Mouse (Mus musculus) spleen, postnatal 36 days (tissue): ENCODE measurements around the gene Ibtk.
"Not testable (repeated sequence)": the region's sequence is repeated elsewhere in the genome, so short reads cannot be mapped to it uniquely, and the experiment has no call there.

Experiments used
- DNase-seq, 2 experiments: peaks; one replicate each; pipeline ENCODE4 v3.0.0; 2022; ENCODE audit warnings: low spot score in 2 of 2, mixed read lengths in 1 of 2

Gene Ibtk

DNA sequence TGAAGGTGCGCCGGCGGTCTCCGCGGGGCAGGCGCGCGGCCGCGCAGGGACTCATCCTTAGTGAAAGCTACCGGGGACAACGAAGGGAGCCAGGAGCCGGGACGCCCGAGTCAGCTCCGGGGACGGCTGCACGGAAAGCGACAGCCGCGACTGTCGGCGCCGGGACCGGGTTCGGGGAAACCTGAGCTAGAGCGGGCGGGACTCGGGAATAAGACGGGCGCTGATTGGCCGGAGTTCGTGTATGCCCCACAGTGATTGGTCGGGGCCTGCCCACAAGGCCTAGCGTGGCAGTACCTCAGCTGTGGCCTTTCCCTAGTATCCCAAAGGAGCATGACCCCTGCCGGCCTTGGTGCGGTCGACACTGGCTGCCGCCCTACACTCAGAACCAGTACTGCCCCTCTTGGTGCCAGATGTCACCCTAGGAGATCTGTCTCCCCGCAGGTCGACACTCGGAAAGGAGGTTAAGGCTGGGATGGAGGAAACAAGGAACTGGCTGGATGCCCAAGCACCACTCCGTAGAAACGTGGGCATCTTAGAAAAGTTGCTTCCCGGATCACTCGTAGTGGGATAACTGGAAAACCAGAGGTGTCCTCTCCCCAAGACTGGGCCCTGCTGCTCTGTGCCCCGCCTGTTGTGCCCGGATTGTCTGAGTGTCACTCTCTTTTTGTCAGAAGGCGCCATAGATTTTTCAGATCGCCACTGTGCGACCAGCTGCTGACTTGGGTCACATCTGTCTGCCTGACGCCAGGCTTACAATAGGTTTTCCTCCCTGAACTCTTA lies at the start of gene Ibtk:
Gene Ibtk, minus strand, starts transcription at position 193 of the 780 bp plus-strand sequence.
- DNase-seq, result peak; percentile 93

GRCm38 (mm10) chr9:85791521-85791920 lies 42.4 kb upstream of the Ibtk start:
- DNase-seq, result not testable (repeated sequence)

- no peak for DNase-seq
These were observed 31.1 kb upstream of the Ibtk start for GRCm38 (mm10) chr9:85780249-85780648.

DNA sequence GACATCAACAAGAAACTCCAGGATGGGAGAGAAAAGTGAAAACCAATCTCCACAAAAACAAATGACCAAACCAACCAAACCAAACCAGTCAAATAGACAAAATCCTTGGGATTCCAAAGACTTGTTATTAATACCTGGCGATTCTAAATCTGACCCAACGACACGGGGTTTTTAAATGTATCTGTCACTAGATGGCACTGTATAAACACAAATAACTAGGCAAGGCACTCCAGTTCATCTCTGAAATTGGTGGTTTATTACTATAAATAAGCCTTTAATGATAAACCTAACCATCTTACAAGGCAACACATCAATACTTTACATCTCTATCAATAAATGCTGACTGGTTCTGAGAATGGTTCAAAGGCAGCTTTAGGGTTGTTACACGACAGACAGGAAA lies 30.3 kb upstream of the Ibtk start:
- peak in 1 of 2 experiments; percentile 6 for DNase-seq

- DNase-seq, result no peak
These were observed 28.4 kb upstream of the Ibtk start for GRCm38 (mm10) chr9:85777544-85777943.

GRCm38 (mm10) chr9:85772280-85772679 lies 23.1 kb upstream of the Ibtk start:
- DNase-seq, result no peak

DNA sequence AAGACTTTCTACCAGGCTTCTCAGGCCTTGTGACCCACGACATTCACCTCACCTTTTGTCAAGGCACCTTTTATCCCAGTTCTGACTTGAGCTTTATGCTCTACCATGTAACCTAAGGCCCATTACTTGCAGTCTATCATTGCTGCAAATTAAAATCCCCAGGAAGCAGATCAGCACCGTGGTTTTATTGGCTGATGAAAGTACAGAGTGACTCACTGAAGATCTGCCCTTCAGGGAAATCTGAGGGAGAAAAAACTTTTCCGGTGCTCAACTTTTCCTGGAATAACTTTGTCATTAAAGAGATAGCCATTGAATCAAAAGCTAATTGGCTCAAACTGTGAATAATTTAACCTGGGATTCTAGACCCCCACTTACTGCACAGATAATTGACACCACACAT lies 22.3 kb upstream of the Ibtk start:
- DNase-seq, result no peak

- no peak for DNase-seq
These were observed 21.2 kb upstream of the Ibtk start for GRCm38 (mm10) chr9:85770369-85770768.

DNA sequence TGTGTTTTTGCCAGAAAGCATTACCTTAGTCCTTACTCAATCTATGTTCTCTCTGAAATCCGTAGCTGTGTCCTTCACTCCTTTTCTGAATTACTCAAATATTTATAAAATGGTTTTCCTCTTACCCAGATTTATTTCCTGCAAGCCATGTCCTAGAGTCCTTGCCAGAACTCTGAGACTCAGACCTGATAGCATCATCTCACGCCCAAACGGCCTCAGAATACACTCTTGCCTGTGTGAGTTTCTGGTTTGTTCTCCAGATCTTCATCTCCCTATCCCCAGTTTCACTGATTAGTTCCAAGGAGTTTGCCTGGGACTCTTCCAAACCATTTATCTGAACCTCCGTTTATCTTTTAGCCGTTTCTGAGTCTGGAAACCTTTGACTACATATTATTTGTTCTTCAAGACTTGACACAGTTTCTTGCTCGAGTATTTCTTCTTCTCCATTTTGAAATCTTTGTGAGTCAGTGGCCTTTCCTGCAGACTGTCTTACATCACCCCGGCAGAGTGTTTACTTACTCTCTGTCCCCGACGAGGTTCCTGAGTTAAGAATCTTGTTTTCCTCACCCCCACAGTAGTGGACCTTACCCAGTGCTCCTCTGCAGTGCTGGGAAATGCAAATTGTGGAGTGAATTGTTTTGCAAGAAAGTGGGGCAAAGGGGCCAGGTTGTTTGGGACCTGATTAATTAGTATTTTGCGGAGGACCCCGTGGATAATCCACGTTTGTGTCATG lies 20.1 kb upstream of the Ibtk start:
- no peak for DNase-seq

GRCm38 (mm10) chr9:85767255-85767654 lies 18.1 kb upstream of the Ibtk start:
- DNase-seq, result no peak

GRCm38 (mm10) chr9:85762476-85762875 lies 13.3 kb upstream of the Ibtk start:
- peak; percentile 17 to 49 for DNase-seq

GRCm38 (mm10) chr9:85750797-85751196 lies 1.7 kb upstream of the Ibtk start:
- DNase-seq, result no peak

- peak; percentile 22 to 56 for DNase-seq
These were observed 882 bp upstream of the Ibtk start for GRCm38 (mm10) chr9:85749922-85750509.

GRCm38 (mm10) chr9:85748204-85749141 lies 661 bp downstream of the Ibtk start:
- peak; percentile 70 to 77 for DNase-seq

DNA sequence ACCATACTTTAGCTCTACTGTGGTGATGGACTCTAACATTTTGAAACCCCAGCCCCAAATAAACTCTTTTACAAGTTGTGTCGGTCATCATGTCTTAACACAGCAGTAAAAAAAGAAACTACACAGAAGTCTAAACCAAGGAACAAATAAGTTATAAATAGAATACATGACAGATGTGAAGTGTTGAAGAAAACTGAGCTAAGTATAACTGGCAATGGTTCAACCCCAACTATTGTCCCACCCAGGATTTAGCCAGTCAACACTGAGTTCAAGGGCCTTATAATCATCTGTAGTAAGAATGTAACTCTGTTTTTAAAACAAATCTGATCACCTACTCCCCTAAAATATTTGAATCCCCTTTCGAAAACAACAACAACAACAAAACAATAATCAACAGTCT lies 3.6 kb downstream of the Ibtk start:
- DNase-seq, result no peak

- DNase-seq, result no peak
These were observed 5.8 kb downstream of the Ibtk start for GRCm38 (mm10) chr9:85743358-85743757.

DNA sequence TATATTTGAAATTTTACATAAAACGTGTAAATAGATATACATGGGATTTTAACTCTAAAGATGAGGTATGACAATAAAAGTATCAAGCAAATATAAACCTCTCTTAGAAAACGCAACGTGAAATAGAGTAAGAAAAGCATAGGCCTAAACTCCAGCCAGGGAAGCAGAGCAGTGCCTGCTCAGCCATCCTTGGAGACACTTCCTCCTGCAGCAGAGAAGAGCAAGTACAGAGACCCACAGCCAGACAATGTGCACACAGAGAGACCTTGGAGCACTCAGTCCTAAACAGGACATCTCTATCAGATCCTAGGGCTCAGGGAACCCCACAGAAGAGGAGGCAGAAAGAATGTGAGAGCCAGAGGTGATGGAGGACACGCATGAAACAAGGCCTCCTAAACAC lies 7.0 kb downstream of the Ibtk start:
- no peak for DNase-seq

DNA sequence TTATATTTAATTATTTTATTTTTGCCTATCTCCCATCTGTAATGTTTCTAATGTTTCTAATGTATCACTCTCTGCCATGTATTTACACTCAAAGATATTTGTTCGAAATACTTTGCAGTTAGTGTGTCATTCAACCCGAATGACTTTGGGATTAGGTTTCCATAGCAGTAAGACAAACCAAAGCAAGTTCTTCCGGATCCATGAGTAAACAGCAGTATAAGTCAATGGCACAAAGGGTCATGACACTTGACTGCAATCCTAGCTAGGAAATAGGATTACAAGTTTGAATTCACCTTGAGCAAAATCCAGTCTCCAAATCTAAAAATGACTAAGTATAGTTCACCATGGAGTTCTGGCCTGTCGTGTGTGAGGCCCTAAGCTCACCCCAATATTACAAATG lies 9.9 kb downstream of the Ibtk start:
- DNase-seq, result no peak

DNA sequence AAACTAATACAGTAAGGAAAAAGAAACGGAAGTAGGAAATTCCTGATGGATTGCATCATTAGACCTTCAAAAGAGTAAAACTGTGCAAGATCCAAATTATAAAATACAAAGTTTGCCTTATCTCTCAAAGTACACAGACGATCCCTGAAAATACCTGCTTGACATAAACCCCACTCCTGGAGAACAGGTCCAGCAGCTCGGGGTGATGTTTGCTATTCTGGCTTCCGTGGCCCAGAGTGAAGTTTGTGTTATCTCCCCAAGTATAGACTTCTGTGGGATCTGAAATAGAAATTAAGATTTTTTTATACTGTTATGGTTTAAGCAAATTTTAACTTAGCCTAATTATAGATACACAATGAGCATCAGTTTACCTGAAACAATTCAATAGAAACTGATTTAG lies 14.3 kb downstream of the Ibtk start:
- DNase-seq, result no peak

DNA sequence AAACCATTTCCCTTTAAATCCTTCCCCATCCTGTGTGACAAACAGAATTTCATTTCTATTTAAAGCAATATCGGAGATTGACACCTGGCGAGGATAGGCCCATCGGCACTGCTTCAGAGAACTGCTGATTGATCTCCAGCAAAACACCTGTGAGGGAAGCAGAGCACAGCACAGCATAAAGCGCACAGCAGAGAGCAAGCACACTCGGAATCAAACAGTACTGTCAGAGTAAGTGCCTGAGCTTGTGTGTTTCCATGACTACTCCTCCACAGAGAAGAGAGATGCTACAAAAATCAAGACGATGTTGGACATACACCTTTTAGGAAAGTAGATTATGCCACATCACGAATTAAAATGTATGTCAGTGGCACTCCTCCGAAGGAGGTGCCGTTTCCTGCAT lies 25.1 kb downstream of the Ibtk start:
- no peak for DNase-seq

DNA sequence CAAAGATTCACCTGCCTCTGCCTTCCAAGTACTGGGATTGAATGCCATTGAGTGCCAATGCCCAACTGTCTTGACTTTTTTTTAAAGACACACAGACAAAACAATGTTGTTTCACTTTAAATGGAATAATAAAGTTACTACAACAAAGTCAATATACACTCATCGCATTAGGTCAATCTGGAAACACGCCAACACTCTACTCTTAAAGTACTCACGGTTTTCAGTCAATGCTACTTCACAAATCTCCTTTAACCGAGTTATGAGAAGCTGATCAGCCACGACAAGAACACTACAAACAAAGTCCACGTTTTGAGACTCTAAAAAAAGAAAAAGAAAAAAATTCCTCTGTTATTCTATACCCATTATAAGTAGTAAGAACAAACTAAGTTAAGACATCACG lies 31.8 kb downstream of the Ibtk start:
- DNase-seq, result no peak

- DNase-seq, result no peak
These were observed 41.8 kb downstream of the Ibtk start for GRCm38 (mm10) chr9:85707302-85707701.
